Mouse (Mus musculus) heart, adult 2 months (tissue): ENCODE measurements at regions not wholly inside any gene's neighbourhood (a gene's known extent, or its start where the extent isn't known, plus 50 kb on each side); places are given as distances from the start of the nearest gene placed in this dataset.

Experiments used
- CTCF ChIP-seq: fragments of 200-600 bp; IDR thresholded peaks from 2 replicates; pipeline ENCODE4 v1.8.1; 2022; ENCODE audit warnings: antibody characterized with exemption, mild to moderate bottlenecking, moderate library complexity
- EP300 ChIP-seq: fragments of 200-500 bp; IDR thresholded peaks from 2 replicates; pipeline ENCODE4 v1.6.1; 2011; ENCODE audit warnings: low read depth, low read length, control low read depth; ENCODE audit not compliant: insufficient read depth

DNA sequence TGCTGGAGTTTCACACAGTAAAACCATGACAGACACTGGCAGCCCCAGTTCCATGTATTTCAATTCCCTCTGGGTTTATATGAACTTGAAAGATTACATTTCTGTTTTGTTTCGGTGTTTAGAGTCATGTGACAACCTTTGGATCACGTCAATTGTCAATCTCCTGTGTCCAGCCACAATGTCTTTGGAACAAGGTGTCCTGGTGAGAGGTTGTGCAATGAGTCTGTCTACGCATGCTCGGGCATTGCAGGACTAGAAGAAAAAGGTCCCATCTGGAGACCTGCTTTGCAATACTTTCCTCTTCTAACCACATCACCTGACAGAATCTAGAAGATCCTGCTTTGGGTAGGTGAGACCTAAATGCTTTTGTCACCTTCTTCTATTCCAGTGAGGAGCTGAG, 333.5 kb downstream of the Gadd45g start:
- no peak for TF ChIP-seq CTCF
- TF ChIP-seq EP300, result no peak
